Mouse (Mus musculus) hematopoietic stem cell, adult 5-6 weeks (primary cell): ENCODE data around the gene Uncx. TPM values are rescaled to one million over a fixed set of nuclear protein-coding genes. Genes with fewer than 3 reads are reported as not detected.
A peak's percentile ranks its signal among the peaks of the same experiment; 100 is the strongest.

Experiments used
- ATAC-seq, 2 experiments: fragments of 125-278 bp in 1 of 2; replicated peaks in 1 of 2; 2 replicates each; pipeline ENCODE4 v1.8.0; 2016 to 2017; ENCODE audit warnings: inconsistent platforms in 2 of 2, mild to moderate bottlenecking in 2 of 2, moderate number of reproducible peaks in 2 of 2, low read depth in 1 of 2, moderate TSS enrichment in 1 of 2; ENCODE audit not compliant: low FRiP score in 2 of 2, poor library complexity in 2 of 2, severe bottlenecking in 2 of 2, insufficient read depth in 1 of 2, low TSS enrichment in 1 of 2
- total RNA-seq: library from RNA; stranded (forward); fragments of 172-1452, 232-1000 nt; gene quantifications from 2 replicates; pipeline ENCODE4 v1.2.3, GENCODE M21; 2017

The Uncx gene
- total RNA-seq = not detected in 2 replicates

GRCm38 (mm10) chr5:139543214-139543613 is at the start of gene Uncx:
Uncx (plus strand) TSS chr5:139543494.
- no peak for ATAC-seq

- no peak for ATAC-seq
These were observed 49.6 kb upstream of the Uncx start for GRCm38 (mm10) chr5:139493690-139494089.

- no peak for ATAC-seq
These were observed 48.1 kb upstream of the Uncx start for GRCm38 (mm10) chr5:139495019-139495669.

- ATAC-seq = no peak
These were observed 46.4 kb upstream of the Uncx start for GRCm38 (mm10) chr5:139496939-139497338.

GRCm38 (mm10) chr5:139498791-139499190 is 44.5 kb upstream of the Uncx start:
- ATAC-seq = no peak

GRCm38 (mm10) chr5:139502281-139502680 is 41.0 kb upstream of the Uncx start:
- ATAC-seq = no peak

GRCm38 (mm10) chr5:139505073-139505606 is 38.2 kb upstream of the Uncx start:
- peak; percentile 83 to 91 for ATAC-seq

- ATAC-seq = no peak
These were observed 37.1 kb upstream of the Uncx start for GRCm38 (mm10) chr5:139506207-139506606.

GRCm38 (mm10) chr5:139510682-139511366 is 32.5 kb upstream of the Uncx start:
- no peak for ATAC-seq

GRCm38 (mm10) chr5:139512201-139512600 is 31.1 kb upstream of the Uncx start:
- ATAC-seq = no peak

- no peak for ATAC-seq
These were observed 27.0 kb upstream of the Uncx start for GRCm38 (mm10) chr5:139516281-139516680.

GRCm38 (mm10) chr5:139520069-139520834 is 23.0 kb upstream of the Uncx start:
- no peak for ATAC-seq

GRCm38 (mm10) chr5:139521987-139522386 is 21.3 kb upstream of the Uncx start:
- ATAC-seq = no peak

GRCm38 (mm10) chr5:139528851-139529250 is 14.4 kb upstream of the Uncx start:
- no peak for ATAC-seq

- ATAC-seq = no peak
These were observed 7.8 kb upstream of the Uncx start for GRCm38 (mm10) chr5:139535386-139535919.

- peak; percentile 32 to 76; a peak in 2 of 4 replicates for ATAC-seq
These were observed 6.9 kb upstream of the Uncx start for GRCm38 (mm10) chr5:139536211-139536910.
